Mouse (Mus musculus) thymus, adult 2 months (tissue): ENCODE data around the gene Szt2.

Experiments
- CTCF ChIP-seq: fragments of 200-500 bp; IDR thresholded peaks from 2 replicates; pipeline ENCODE4 v1.5.1; 2012; ENCODE audit warnings: mild to moderate bottlenecking, control low read depth, low read length, moderate library complexity, borderline replicate concordance; ENCODE audit not compliant: control insufficient read depth, poor library complexity, insufficient read depth; ENCODE audit errors: extremely low read depth
- POLR2A ChIP-seq: fragments of 200-500 bp; IDR thresholded peaks from 2 replicates; pipeline ENCODE4 v1.6.1; 2012; ENCODE audit warnings: mild to moderate bottlenecking, low read length, control low read depth, moderate library complexity; ENCODE audit not compliant: control insufficient read depth, poor library complexity, insufficient read depth; ENCODE audit errors: extremely low read depth

DNA sequence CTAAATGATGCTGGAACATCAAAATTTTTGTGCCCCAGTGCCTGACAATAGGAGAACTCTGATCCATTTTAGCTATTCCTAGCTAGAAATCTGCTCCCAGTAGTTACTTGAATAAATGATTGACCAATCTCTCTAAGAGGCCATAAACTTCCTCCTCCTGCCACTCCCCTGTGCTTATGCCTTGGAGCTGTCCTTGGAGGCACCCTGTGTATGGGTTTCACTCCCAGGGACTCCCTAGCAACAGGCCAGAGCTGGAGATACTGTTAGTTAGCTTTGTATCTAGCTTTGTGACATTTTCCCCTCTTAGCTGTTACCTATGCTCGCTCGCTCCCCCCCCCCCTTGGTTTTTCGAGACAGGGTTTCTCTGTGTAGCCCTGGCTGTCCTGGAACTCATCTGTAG is 12.3 kb upstream of the Szt2 start:
- TF ChIP-seq POLR2A, result no peak
- no peak for TF ChIP-seq CTCF
